ENCODE assay signal across 27 mouse cellular contexts in genomic region chrX:160494921-160495320, GRCm38 (mm10). TPM values are rescaled to one million over a fixed set of nuclear protein-coding genes. Genes with fewer than 3 reads are reported as not detected.
DNase-seq lines count a peak whose midpoint lies in the region; ATAC-seq and TF ChIP-seq lines count a peak whose summit lies in the region.
"Had no signal": no experiment of that assay in that cellular context is flagged by ENCODE, and none has a peak within 500 bp of the region (broad histone marks: within the 10 kb centered on the region; RNA-seq: fewer than 3 reads in every experiment).

No protein-coding gene starts in this region.

- H3K4me2 ChIP-seq in forebrain, postnatal 0 days (ENCODE audit: low read depth), result no peak overlapping the region
- no peak overlapping the region for H3K4me2 ChIP-seq in kidney, embryonic 16.5 days (replicated peaks; ENCODE audit: low read depth, low read length)
- H3K4me2 ChIP-seq in intestine, postnatal 0 days (replicated peaks; ENCODE audit: low read depth), result no peak overlapping the region
- H3K4me2 ChIP-seq: embryonic facial prominence, embryonic 13.5 days; heart, embryonic 12.5 days; hindbrain, embryonic 14.5 days; limb, embryonic 15.5 days; lung, embryonic 15.5 days; midbrain, embryonic 11.5 days; neural tube, embryonic 12.5 days had no signal

- DNase-seq in heart, adult 11 months, result peak; percentile 78
- no peak for DNase-seq in heart, postnatal 14 days
- peak; percentile 39 for DNase-seq in brain, adult 2 months (ENCODE audit: low read depth, low spot score)
- no peak for DNase-seq in forebrain, postnatal 0 days
- DNase-seq in lung, postnatal 25 days (ENCODE audit: low spot score), result peak; percentile 19
- DNase-seq in gastrocnemius, postnatal 10 days, result no peak
- DNase-seq: B cell, adult 2 months; cerebellum, adult 11-12 months; embryo, embryonic 11 days; gastrocnemius, postnatal 36 days; heart, adult 2 months; kidney, adult 11 months; kidney, postnatal 25 days had no signal

- no peaks in the 10 kb centered on the region for H3K36me3 ChIP-seq in forebrain, postnatal 0 days (ENCODE audit: insufficient read depth)
- H3K36me3 ChIP-seq in kidney, embryonic 16.5 days (ENCODE audit: insufficient read depth, low read length), result no peaks in the 10 kb centered on the region
- H3K36me3 ChIP-seq in intestine, postnatal 0 days (ENCODE audit: control insufficient read depth, insufficient read depth), result no peaks in the 10 kb centered on the region
- H3K36me3 ChIP-seq: embryonic facial prominence, embryonic 13.5 days; heart, embryonic 12.5 days; limb, embryonic 10.5 days; limb, embryonic 15.5 days; lung, embryonic 15.5 days; neural tube, embryonic 12.5 days had no signal

- H3K27ac ChIP-seq in forebrain, postnatal 0 days (ENCODE audit: low read depth, low read length), result no peak overlapping the region
- no peak overlapping the region for H3K27ac ChIP-seq in kidney, embryonic 16.5 days (ENCODE audit: low read length)
- H3K27ac ChIP-seq in intestine, postnatal 0 days (ENCODE audit: low read depth, low read length), result no peak overlapping the region
- H3K27ac ChIP-seq: embryonic facial prominence, embryonic 13.5 days; heart, adult 2 months; hindbrain, embryonic 14.5 days; limb, embryonic 10.5 days; limb, embryonic 15.5 days; liver, embryonic 14.5 days; lung, embryonic 15.5 days; neural tube, embryonic 12.5 days had no signal

- 47% methylated on average over 6 of the region's 6 CpGs for WGBS in forebrain, postnatal 0 days
- 76% methylated on average over 6 of the region's 6 CpGs for WGBS in kidney, embryonic 16.5 days
- 57% methylated on average over 6 of the region's 6 CpGs for WGBS in intestine, postnatal 0 days

- H3K4me3 ChIP-seq in forebrain, postnatal 0 days (ENCODE audit: low read depth, low read length), result no peak overlapping the region
- H3K4me3 ChIP-seq in kidney, embryonic 16.5 days (ENCODE audit: low read length), result no peak overlapping the region
- H3K4me3 ChIP-seq in intestine, postnatal 0 days (ENCODE audit: low read depth, low read length), result no peak overlapping the region
- H3K4me3 ChIP-seq: embryonic facial prominence, embryonic 13.5 days; erythroblast, embryonic 14.5 days; heart, adult 2 months; heart, embryonic 12.5 days; limb, embryonic 10.5 days; limb, embryonic 15.5 days; lung, embryonic 15.5 days; neural tube, embryonic 12.5 days had no signal

- H3K4me1 ChIP-seq in forebrain, postnatal 0 days (ENCODE audit: insufficient read depth), result no peaks in the 10 kb centered on the region
- no peaks in the 10 kb centered on the region for H3K4me1 ChIP-seq in kidney, embryonic 16.5 days (ENCODE audit: insufficient read depth, low read length)
- no peaks in the 10 kb centered on the region for H3K4me1 ChIP-seq in intestine, postnatal 0 days (replicated peaks; ENCODE audit: control insufficient read depth, insufficient read depth, low read length)
- H3K4me1 ChIP-seq: embryonic facial prominence, embryonic 13.5 days; heart, embryonic 12.5 days; limb, embryonic 10.5 days; limb, embryonic 15.5 days; lung, embryonic 15.5 days; neural tube, embryonic 12.5 days had no signal

- no peak for TF ChIP-seq CTCF in forebrain, postnatal 0 days (IDR thresholded peaks at IDR 0.05; ENCODE audit: low read depth)
- TF ChIP-seq CTCF in intestine, postnatal 0 days (IDR thresholded peaks at IDR 0.05; ENCODE audit: low read depth), result no peak

- no peaks in the 10 kb centered on the region for H3K27me3 ChIP-seq in forebrain, postnatal 0 days (ENCODE audit: insufficient read depth, low read length)
- H3K27me3 ChIP-seq in kidney, embryonic 16.5 days (ENCODE audit: insufficient read depth, low read length), result peaks cover 32% of the 10 kb centered on the region; the same call in 1 of the 2 replicates
- no peaks in the 10 kb centered on the region for H3K27me3 ChIP-seq in intestine, postnatal 0 days (replicated peaks; ENCODE audit: control insufficient read depth, insufficient read depth, low read length)
- H3K27me3 ChIP-seq: CH12.LX; heart, embryonic 12.5 days had no signal

- intact Hi-C loops in heart, postnatal 14 days (cut with DNase I), result no loop called here

- ATAC-seq in forebrain, postnatal 0 days, result peak; percentile 25; the same call in 1 of the 2 replicates
- no peak for ATAC-seq in kidney, embryonic 16.5 days (ENCODE audit: low FRiP score, low TSS enrichment)
- ATAC-seq in intestine, postnatal 0 days, result no peak
- ATAC-seq: midbrain, embryonic 16.5 days had no signal

- no peaks in the 10 kb centered on the region for H3K9me3 ChIP-seq in forebrain, postnatal 0 days (ENCODE audit: low read length)
- H3K9me3 ChIP-seq in kidney, embryonic 16.5 days (ENCODE audit: low read length), result no peaks in the 10 kb centered on the region
- H3K9me3 ChIP-seq in intestine, postnatal 0 days (ENCODE audit: control insufficient read depth), result no peaks in the 10 kb centered on the region
- H3K9me3 ChIP-seq: embryonic facial prominence, embryonic 13.5 days; heart, embryonic 12.5 days; limb, embryonic 10.5 days; limb, embryonic 15.5 days; lung, embryonic 15.5 days; neural tube, embryonic 12.5 days had no signal

- H3K9ac ChIP-seq in forebrain, postnatal 0 days, result no peak overlapping the region
- H3K9ac ChIP-seq in kidney, embryonic 16.5 days (replicated peaks; ENCODE audit: low read length), result no peak overlapping the region
- H3K9ac ChIP-seq in intestine, postnatal 0 days (ENCODE audit: low read depth, low read length), result no peak overlapping the region
- H3K9ac ChIP-seq: embryonic facial prominence, embryonic 13.5 days; heart, embryonic 12.5 days; hindbrain, embryonic 14.5 days; limb, embryonic 15.5 days; liver, embryonic 14.5 days; lung, embryonic 15.5 days; neural tube, embryonic 12.5 days had no signal

RNA-seq across cellular contexts. Expression of gene Phka2, which starts 7.0 kb away (rescaled TPM):
- 10 to 100 TPM; 11.7 to 16.4 TPM for total RNA-seq in heart, postnatal 14 days (2021)
- 15.3 and 22.8 TPM in 2 replicates for total RNA-seq in forebrain, postnatal 0 days (2014; rRNA removed)
- 3.4 and 6.0 TPM in 2 replicates for polyA plus RNA-seq in forebrain, postnatal 0 days (2015; fragmentation: Nextera tagmentation; extraction: Ambion mirVana)
- 10 to 100 TPM; 10.7 to 13.6 TPM for total RNA-seq in gastrocnemius, postnatal 10 days (2021)
- polyA plus RNA-seq in kidney, embryonic 16.5 days (2015; fragmentation: Nextera tagmentation; extraction: Ambion mirVana), result 15.8 and 15.9 TPM in 2 replicates
- polyA plus RNA-seq in intestine, postnatal 0 days (2015; fragmentation: Nextera tagmentation; extraction: Ambion mirVana), result 4.4 and 4.7 TPM in 2 replicates

Comparison
In these comparisons a context has a peak if more than half of its experiments do, and no peak if none do; other contexts are left out.
1. DNase-seq: peak in heart, adult 11 months (single experiment), brain, adult 2 months (single experiment) and lung, postnatal 25 days (single experiment); none in heart, postnatal 14 days (0 of 2), forebrain, postnatal 0 days (single experiment) and gastrocnemius, postnatal 10 days (single experiment).